Mouse (Mus musculus) intestine, embryonic 14.5 days (tissue): Measurements from ENCODE around the gene Fam98c. TPM values are rescaled to one million over a fixed set of nuclear protein-coding genes. Genes with fewer than 3 reads are reported as not detected.

ENCODE experiments used
- ATAC-seq: fragments of 200-750 bp; cut with Nextera tagmentation; replicated peaks from 2 replicates; pipeline ENCODE4 v1.8.0; 2017; ENCODE audit warnings: low read depth, moderate number of reproducible peaks, moderate TSS enrichment, moderate library complexity; ENCODE audit not compliant: low FRiP score, low TSS enrichment
- DNase-seq: peaks from one replicate; pipeline ENCODE4 v3.0.0-alpha.2; 2018; ENCODE audit warnings: low spot score
- H3K27ac ChIP-seq: fragments of 300-500 bp; sonication (generic); 2 replicates; pipeline ENCODE4 v1.5.1; 2014; ENCODE audit warnings: low read depth, mild to moderate bottlenecking, control low read depth
- H3K27me3 ChIP-seq: fragments of 300-500 bp; sonication (generic); replicated peaks from 2 replicates; pipeline ENCODE4 v1.6.1; 2014; ENCODE audit warnings: low read length, control low read depth; ENCODE audit not compliant: control insufficient read depth, insufficient read depth
- H3K36me3 ChIP-seq: fragments of 300-500 bp; sonication (generic); 2 replicates; pipeline ENCODE4 v1.6.1; 2014; ENCODE audit warnings: low read length, control low read depth; ENCODE audit not compliant: control insufficient read depth, insufficient read depth
- H3K4me1 ChIP-seq: fragments of 300-500 bp; sonication (generic); replicated peaks from 2 replicates; pipeline ENCODE4 v1.6.1; 2014; ENCODE audit warnings: low read length, control low read depth, mixed read lengths; ENCODE audit not compliant: control insufficient read depth, insufficient read depth
- H3K4me2 ChIP-seq: fragments of 300-500 bp; sonication (generic); 2 replicates; pipeline ENCODE4 v1.6.1; 2014; ENCODE audit warnings: low read length
- H3K4me3 ChIP-seq: fragments of 300-500 bp; sonication (generic); 2 replicates; pipeline ENCODE4 v1.5.1; 2014; ENCODE audit warnings: low read depth, low read length, control low read depth, mixed read lengths
- H3K9ac ChIP-seq: fragments of 300-500 bp; sonication (generic); 2 replicates; pipeline ENCODE4 v1.6.1; 2014; ENCODE audit warnings: mild to moderate bottlenecking, low read length
- H3K9me3 ChIP-seq: fragments of 300-500 bp; sonication (generic); 2 replicates; pipeline ENCODE4 v1.6.1; 2016; ENCODE audit warnings: low read length, control low read depth; ENCODE audit not compliant: control insufficient read depth
- WGBS: fragments of 180-500 bp; shearing (Covaris S2); extraction: QIAGEN DNeasy Blood & Tissue Kit; methylation state at CpG from one replicate; pipeline ENCODE4 v1.1.7; 2014; 5-methylcytosine and 5-hydroxymethylcytosine counted together
- polyA plus RNA-seq: library from polyadenylated mRNA; unstranded; fragments of >200 nt; fragmentation: Nextera tagmentation; extraction: Ambion mirVana; gene quantifications from 2 replicates; pipeline ENCODE4 v1.2.1, GENCODE M21; 2014

Gene Fam98c
- polyA plus RNA-seq, 1 experiment from 2014 or later: 25.9 TPM

GRCm38 (mm10) chr7:29167656-29168055, 11.6 kb upstream of the Fam98c start:
- WGBS: 22% methylated on average over 19 of the region's 19 CpGs
- no peak overlapping the region for H3K4me3 ChIP-seq
- peaks cover 16% of the 10 kb centered on the region for H3K4me1 ChIP-seq
- DNase-seq (no peak), ATAC-seq (no peak)
- peaks cover 19% of the 10 kb centered on the region for H3K27me3 ChIP-seq
- no peak overlapping the region for H3K9ac ChIP-seq
- H3K36me3 ChIP-seq: peaks cover 3% of the 10 kb centered on the region; the same call in 1 of the 2 replicates
- H3K4me2 ChIP-seq: peak overlapping the region; percentile 64; the same call in 1 of the 2 replicates
- no peak overlapping the region for H3K27ac ChIP-seq
- no peaks in the 10 kb centered on the region for H3K9me3 ChIP-seq

- Histone ChIP-seq H3K4me2 (no peak overlapping the region), H3K4me1 (no peaks in the 10 kb centered on the region), H3K9me3 (no peaks in the 10 kb centered on the region), H3K4me3 (no peak overlapping the region), H3K27ac (no peak overlapping the region), H3K9ac (no peak overlapping the region), H3K27me3 (peaks cover 18% of the 10 kb centered on the region), H3K36me3 (0 out of 2 replicates have a peak, but pooled peaks cover 3% of the 10 kb centered on the region)
- WGBS: 15% methylated on average over 9 of the region's 9 CpGs
- DNase-seq: peak; percentile 72
- ATAC-seq: peak; percentile 74
These were observed 6.9 kb upstream of the Fam98c start for GRCm38 (mm10) chr7:29162750-29163525.

GRCm38 (mm10) chr7:29162294-29162693, 6.3 kb upstream of the Fam98c start:
- no peak for ATAC-seq

GRCm38 (mm10) chr7:29158264-29158663, 2.2 kb upstream of the Fam98c start:
- ATAC-seq: no peak
- no peaks in the 10 kb centered on the region; the same call in 1 of the 2 replicates for H3K4me1 ChIP-seq
- H3K36me3 ChIP-seq: no peaks in the 10 kb centered on the region
- WGBS: 3% methylated on average over 5 of the region's 5 CpGs
- H3K4me2 ChIP-seq: no peak overlapping the region
- no peak overlapping the region for H3K4me3 ChIP-seq
- H3K9ac ChIP-seq: no peak overlapping the region
- H3K27ac ChIP-seq: no peak overlapping the region
- H3K27me3 ChIP-seq: peaks cover 14% of the 10 kb centered on the region
- no peak for DNase-seq
- H3K9me3 ChIP-seq: peaks cover 5% of the 10 kb centered on the region; the same call in 1 of the 2 replicates

More at GRCm38 (mm10) chr7:29162294-29162693, 6.3 kb upstream of the Fam98c start:
- Histone ChIP-seq H3K36me3 (0 out of 2 replicates have a peak, but pooled peaks cover 3% of the 10 kb centered on the region), H3K9me3 (no peaks in the 10 kb centered on the region), H3K27me3 (peaks cover 14% of the 10 kb centered on the region), H3K27ac (no peak overlapping the region), H3K4me2 (no peak overlapping the region), H3K4me1 (no peaks in the 10 kb centered on the region), H3K4me3 (no peak overlapping the region), H3K9ac (no peak overlapping the region)
- 71% methylated on average over 5 of the region's 5 CpGs for WGBS
- no peak for DNase-seq

- H3K36me3 ChIP-seq: no peaks in the 10 kb centered on the region
- peaks cover 14% of the 10 kb centered on the region for H3K27me3 ChIP-seq
- ATAC-seq (peak; percentile 89), DNase-seq (peak; percentile 93)
- H3K9ac ChIP-seq: peak overlapping the region; percentile 51
- no peaks in the 10 kb centered on the region; the same call in 1 of the 2 replicates for H3K4me1 ChIP-seq
- peak overlapping the region; percentile 75 for H3K27ac ChIP-seq
- peaks cover 5% of the 10 kb centered on the region; the same call in 1 of the 2 replicates for H3K9me3 ChIP-seq
- 7% methylated on average over 37 of the region's 37 CpGs for WGBS
- H3K4me2 ChIP-seq: peak overlapping the region; percentile 81
- H3K4me3 ChIP-seq: peak overlapping the region; percentile 71
These were observed 717 bp downstream of the Fam98c start for GRCm38 (mm10) chr7:29155196-29155837.

GRCm38 (mm10) chr7:29154018-29154720, 1.9 kb downstream of the Fam98c start:
- no peak for DNase-seq
- 94% methylated on average over 14 of the region's 14 CpGs for WGBS
- Histone ChIP-seq H3K4me2 (no peak overlapping the region), H3K9ac (no peak overlapping the region), H3K36me3 (no peaks in the 10 kb centered on the region), H3K27me3 (peaks cover 10% of the 10 kb centered on the region), H3K4me1 (no peaks in the 10 kb centered on the region; the same call in 1 of the 2 replicates), H3K9me3 (peaks cover 5% of the 10 kb centered on the region; the same call in 1 of the 2 replicates), H3K27ac (no peak overlapping the region), H3K4me3 (no peak overlapping the region)
- ATAC-seq: no peak

- Histone ChIP-seq H3K27me3 (no peaks in the 10 kb centered on the region), H3K4me2 (no peak overlapping the region), H3K36me3 (no peaks in the 10 kb centered on the region), H3K4me3 (no peak overlapping the region), H3K9ac (no peak overlapping the region), H3K9me3 (peaks cover 5% of the 10 kb centered on the region; the same call in 1 of the 2 replicates), H3K4me1 (no peaks in the 10 kb centered on the region), H3K27ac (no peak overlapping the region)
- DNase-seq: no peak
- 63% methylated on average over 10 of the region's 10 CpGs for WGBS
- no peak for ATAC-seq
These were observed 4.5 kb downstream of the Fam98c start for GRCm38 (mm10) chr7:29151486-29151885.

GRCm38 (mm10) chr7:29148771-29149170, 7.3 kb downstream of the Fam98c start:
- no peak overlapping the region for H3K27ac ChIP-seq
- no peak for ATAC-seq
- no peak overlapping the region for H3K4me2 ChIP-seq
- no peak for DNase-seq
- no peaks in the 10 kb centered on the region for H3K9me3 ChIP-seq
- WGBS: 92% methylated on average over 15 of the region's 15 CpGs
- H3K36me3 ChIP-seq: no peaks in the 10 kb centered on the region
- no peaks in the 10 kb centered on the region for H3K27me3 ChIP-seq
- H3K4me1 ChIP-seq: no peaks in the 10 kb centered on the region
- H3K9ac ChIP-seq: no peak overlapping the region
- no peak overlapping the region for H3K4me3 ChIP-seq
